Mouse (Mus musculus) G1E (cell line): ENCODE results near the gene Kri1.

ENCODE experiments used
- CTCF ChIP-seq: IDR thresholded peaks from 2 replicates; pipeline ENCODE4 v1.5.1; 2012; ENCODE audit warnings: low read depth, low read length, inconsistent platforms, mixed read lengths
- TAL1 ChIP-seq: conservative IDR thresholded peaks from 2 replicates; pipeline ENCODE4 v1.6.1; 2012; ENCODE audit warnings: low read depth, low read length, inconsistent platforms, mixed read lengths

GRCm38 (mm10) chr9:21251116-21251735 is 36.5 kb downstream of the Kri1 start:
- TF ChIP-seq TAL1: no peak
- TF ChIP-seq CTCF: no peak
